Mouse (Mus musculus): ENCODE results near the gene 1110051M20Rik. TPM values are rescaled to one million over a fixed set of nuclear protein-coding genes. Genes with fewer than 3 reads are reported as not detected.

The 1110051M20Rik gene
- polyA plus RNA-seq, 1 experiment from 2014 or later = 55.7 TPM

- H3K4me1 ChIP-seq (replicated peaks; ENCODE audit: insufficient read depth, low read length) = no peaks in the 10 kb centered on the region; the same call in 1 of the 2 replicates
- no peak overlapping the region for H3K4me2 ChIP-seq (ENCODE audit: low read length)
- H3K27me3 ChIP-seq (ENCODE audit: insufficient read depth, low read length) = no peaks in the 10 kb centered on the region
- H3K9me3 ChIP-seq (replicated peaks; ENCODE audit: low read length) = no peaks in the 10 kb centered on the region
- 49% methylated on average over 7 of the region's 7 CpGs for WGBS
- DNase-seq (ENCODE audit: low spot score) (no peak), ATAC-seq (replicated peaks; ENCODE audit: low FRiP score, low read depth) (no peak)
- no peak overlapping the region for H3K4me3 ChIP-seq (replicated peaks; ENCODE audit: low read depth, low read length)
- no peaks in the 10 kb centered on the region for H3K36me3 ChIP-seq (ENCODE audit: insufficient read depth, low read length)
- no peak overlapping the region for H3K9ac ChIP-seq (ENCODE audit: low read depth, low read length)
- no peak overlapping the region for H3K27ac ChIP-seq
- no peak for TF ChIP-seq CTCF (IDR thresholded peaks at IDR 0.05; ENCODE audit: low read depth)
Measured at GRCm38 (mm10) chr2:91314184-91314583, 130.3 kb downstream of the 1110051M20Rik start.

GRCm38 (mm10) chr2:91312578-91313311, 131.8 kb downstream of the 1110051M20Rik start:
- ATAC-seq (replicated peaks; ENCODE audit: low FRiP score, low read depth) = no peak

DNA sequence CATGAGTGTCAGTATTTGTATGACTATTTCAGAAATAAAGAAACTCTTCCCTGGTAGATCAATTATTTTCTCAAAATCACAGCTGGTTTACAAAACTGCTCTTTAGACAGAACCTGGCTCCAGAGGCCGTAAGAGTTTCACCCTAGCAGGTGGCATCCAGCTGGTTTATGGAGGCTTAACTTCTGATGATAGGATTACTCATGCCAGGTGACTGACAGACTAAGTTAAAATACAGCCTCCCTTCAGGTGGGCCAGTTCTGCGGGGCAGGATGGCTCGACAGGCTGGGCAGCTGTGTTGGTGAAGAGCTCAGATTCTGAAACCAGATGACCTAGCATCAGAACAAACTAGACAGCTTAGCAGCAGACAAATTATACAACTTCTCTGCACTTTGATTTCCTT, 135.0 kb downstream of the 1110051M20Rik start:
- no peak for ATAC-seq (replicated peaks; ENCODE audit: low FRiP score, low read depth)

More at GRCm38 (mm10) chr2:91312578-91313311, 131.8 kb downstream of the 1110051M20Rik start:
- no peaks in the 10 kb centered on the region for H3K36me3 ChIP-seq (ENCODE audit: insufficient read depth, low read length)
- H3K27ac ChIP-seq = 0 out of 2 replicates have a peak overlapping the region, but pooled peaks have one; percentile 19
- no peaks in the 10 kb centered on the region; the same call in 1 of the 2 replicates for H3K4me1 ChIP-seq (replicated peaks; ENCODE audit: insufficient read depth, low read length)
- H3K4me2 ChIP-seq (ENCODE audit: low read length) = no peak overlapping the region
- H3K27me3 ChIP-seq (ENCODE audit: insufficient read depth, low read length) = no peaks in the 10 kb centered on the region
- no peaks in the 10 kb centered on the region for H3K9me3 ChIP-seq (replicated peaks; ENCODE audit: low read length)
- H3K4me3 ChIP-seq (replicated peaks; ENCODE audit: low read depth, low read length) = no peak overlapping the region
- H3K9ac ChIP-seq (ENCODE audit: low read depth, low read length) = no peak overlapping the region
- peak; percentile 22 for DNase-seq (ENCODE audit: low spot score)
- 41% methylated on average over 10 of the region's 10 CpGs for WGBS
- TF ChIP-seq CTCF (IDR thresholded peaks at IDR 0.05; ENCODE audit: low read depth) = no peak

GRCm38 (mm10) chr2:91308680-91309079, 135.8 kb downstream of the 1110051M20Rik start:
- WGBS = 16% methylated on average over 5 of the region's 5 CpGs
- H3K4me3 ChIP-seq (replicated peaks; ENCODE audit: low read depth, low read length) = no peak overlapping the region
- no peak overlapping the region for H3K9ac ChIP-seq (ENCODE audit: low read depth, low read length)
- H3K4me2 ChIP-seq (ENCODE audit: low read length) = no peak overlapping the region
- H3K27ac ChIP-seq = 0 out of 2 replicates have a peak overlapping the region, but pooled peaks have one; percentile 13
- H3K36me3 ChIP-seq (ENCODE audit: insufficient read depth, low read length) = no peaks in the 10 kb centered on the region
- H3K4me1 ChIP-seq (replicated peaks; ENCODE audit: insufficient read depth, low read length) = no peaks in the 10 kb centered on the region; the same call in 1 of the 2 replicates
- DNase-seq (ENCODE audit: low spot score) (peak; percentile 54), ATAC-seq (replicated peaks; ENCODE audit: low FRiP score, low read depth) (no peak)
- H3K27me3 ChIP-seq (ENCODE audit: insufficient read depth, low read length) = no peaks in the 10 kb centered on the region
- TF ChIP-seq CTCF (IDR thresholded peaks at IDR 0.05; ENCODE audit: low read depth) = no peak
- H3K9me3 ChIP-seq (replicated peaks; ENCODE audit: low read length) = no peaks in the 10 kb centered on the region

More for the DNA sequence above, 135.0 kb downstream of the 1110051M20Rik start:
- Histone ChIP-seq H3K4me3 (replicated peaks; ENCODE audit: low read depth, low read length) (no peak overlapping the region), H3K9ac (ENCODE audit: low read depth, low read length) (no peak overlapping the region), H3K27me3 (ENCODE audit: insufficient read depth, low read length) (no peaks in the 10 kb centered on the region), H3K4me1 (replicated peaks; ENCODE audit: insufficient read depth, low read length) (no peaks in the 10 kb centered on the region; the same call in 1 of the 2 replicates), H3K27ac (no peak overlapping the region), H3K4me2 (ENCODE audit: low read length) (no peak overlapping the region), H3K36me3 (ENCODE audit: insufficient read depth, low read length) (no peaks in the 10 kb centered on the region), H3K9me3 (replicated peaks; ENCODE audit: low read length) (no peaks in the 10 kb centered on the region)
- DNase-seq (ENCODE audit: low spot score) = no peak
- TF ChIP-seq CTCF (IDR thresholded peaks at IDR 0.05; ENCODE audit: low read depth) = no peak
- 57% methylated on average over 3 of the region's 3 CpGs for WGBS

DNA sequence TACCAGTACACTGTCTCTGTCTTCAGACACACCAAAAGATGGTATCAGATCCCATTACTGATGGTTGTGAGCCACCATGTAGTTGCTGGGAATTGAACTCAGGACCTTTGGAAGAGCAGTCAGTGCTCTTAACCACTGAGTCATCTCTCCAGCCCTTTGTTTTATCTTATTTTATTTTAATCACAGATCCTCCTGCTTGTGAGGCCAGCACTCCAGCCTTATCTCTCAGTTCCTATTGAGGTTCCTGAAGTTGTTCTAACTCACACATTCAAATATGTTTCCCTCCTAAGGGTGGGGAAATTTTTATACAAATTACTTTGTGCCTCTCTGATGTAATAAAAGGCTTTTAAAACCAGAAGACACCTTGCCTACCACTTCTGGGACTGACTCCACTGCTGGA, 137.9 kb downstream of the 1110051M20Rik start:
- Histone ChIP-seq H3K4me1 (replicated peaks; ENCODE audit: insufficient read depth, low read length) (no peaks in the 10 kb centered on the region), H3K9me3 (replicated peaks; ENCODE audit: low read length) (no peaks in the 10 kb centered on the region), H3K4me3 (replicated peaks; ENCODE audit: low read depth, low read length) (no peak overlapping the region), H3K36me3 (ENCODE audit: insufficient read depth, low read length) (no peaks in the 10 kb centered on the region), H3K9ac (ENCODE audit: low read depth, low read length) (no peak overlapping the region), H3K27me3 (ENCODE audit: insufficient read depth, low read length) (no peaks in the 10 kb centered on the region), H3K4me2 (ENCODE audit: low read length) (no peak overlapping the region), H3K27ac (no peak overlapping the region)
- DNase-seq (ENCODE audit: low spot score) (no peak), ATAC-seq (replicated peaks; ENCODE audit: low FRiP score, low read depth) (no peak)
- no peak for TF ChIP-seq CTCF (IDR thresholded peaks at IDR 0.05; ENCODE audit: low read depth)

GRCm38 (mm10) chr2:91305926-91306325, 138.6 kb downstream of the 1110051M20Rik start:
- no peak for DNase-seq (ENCODE audit: low spot score)
- 93% methylated on average over 9 of the region's 9 CpGs for WGBS
- H3K4me1 ChIP-seq (replicated peaks; ENCODE audit: insufficient read depth, low read length) = no peaks in the 10 kb centered on the region

More at GRCm38 (mm10) chr2:91305926-91306325, 138.6 kb downstream of the 1110051M20Rik start:
- Histone ChIP-seq H3K36me3 (ENCODE audit: insufficient read depth, low read length) (no peaks in the 10 kb centered on the region), H3K4me2 (ENCODE audit: low read length) (no peak overlapping the region), H3K4me3 (replicated peaks; ENCODE audit: low read depth, low read length) (no peak overlapping the region), H3K9me3 (replicated peaks; ENCODE audit: low read length) (no peaks in the 10 kb centered on the region), H3K27ac (no peak overlapping the region), H3K9ac (ENCODE audit: low read depth, low read length) (no peak overlapping the region), H3K27me3 (ENCODE audit: insufficient read depth, low read length) (no peaks in the 10 kb centered on the region)
- no peak for TF ChIP-seq CTCF (IDR thresholded peaks at IDR 0.05; ENCODE audit: low read depth)
- ATAC-seq (replicated peaks; ENCODE audit: low FRiP score, low read depth) = no peak

Measured in kidney, postnatal 0 days (tissue).